Mouse (Mus musculus) cerebellum, postnatal 4 days (tissue): ENCODE measurements around the gene Map1s.

ENCODE experiments used
- DNase-seq, 2 experiments: peaks; one replicate each; pipeline ENCODE4 v3.0.0; 2022; ENCODE audit warnings: low spot score in 2 of 2, mixed read lengths in 1 of 2

Gene Map1s

DNA sequence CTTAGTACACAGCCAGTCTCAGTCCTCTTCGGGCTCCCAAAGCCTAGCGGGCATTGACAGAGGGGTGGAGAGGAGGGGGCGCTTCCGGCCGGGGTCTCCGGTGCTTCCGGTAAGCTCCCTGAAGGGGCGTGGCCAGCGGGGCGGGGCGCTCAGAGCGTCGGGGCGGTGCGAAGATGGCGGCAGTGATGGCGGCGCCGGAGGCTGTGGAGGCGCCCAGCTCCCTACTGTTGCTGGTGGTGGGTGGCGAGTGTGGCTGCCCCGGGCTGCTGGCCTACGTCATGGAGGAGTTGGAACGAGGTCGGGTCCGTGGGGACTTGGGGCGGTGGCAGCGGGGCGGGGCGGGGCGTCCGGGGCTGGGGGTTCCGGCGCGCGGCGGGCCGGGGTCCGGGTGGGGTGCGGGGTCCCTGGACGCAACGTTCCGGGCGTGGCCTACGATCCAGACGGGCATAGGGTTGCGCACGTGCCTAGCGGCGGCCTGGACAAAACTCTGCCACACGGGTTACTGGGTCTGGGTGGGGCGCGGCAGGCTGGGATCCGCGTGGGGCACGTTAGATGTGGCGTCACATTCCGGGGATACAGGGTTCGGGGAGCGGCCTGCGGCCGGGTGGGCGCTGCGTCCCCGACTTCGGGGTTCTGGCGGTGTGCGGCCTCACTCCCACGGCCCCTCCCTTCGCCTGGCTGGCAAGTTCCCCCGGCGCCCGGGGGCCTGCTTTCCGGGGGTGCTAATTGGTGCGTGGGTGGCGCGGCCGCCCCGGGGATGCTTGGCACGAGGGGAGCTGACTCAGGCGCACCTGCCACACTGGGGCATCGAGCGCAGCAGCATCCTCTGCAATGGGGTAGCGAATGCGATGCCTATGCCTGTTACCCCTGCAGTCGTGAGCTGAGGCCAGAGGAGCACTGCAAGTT, at the start of gene Map1s:
Map1s (plus strand) TSS at position 102 of the 906 bp plus-strand sequence.
- peak; percentile 78 to 92 for DNase-seq

- DNase-seq: no peak
Observed at GRCm38 (mm10) chr8:70856028-70856427, 49.7 kb upstream of the Map1s start.

GRCm38 (mm10) chr8:70856541-70857197, 49.1 kb upstream of the Map1s start:
- DNase-seq: peak in 1 of 2 experiments; percentile 47

GRCm38 (mm10) chr8:70857516-70857915, 48.2 kb upstream of the Map1s start:
- DNase-seq: no peak

- no peak for DNase-seq
Observed at GRCm38 (mm10) chr8:70862824-70863641, 42.7 kb upstream of the Map1s start, which contains the start of gene Kcnn1. TSS of gene Kcnn1 (minus strand) at chr8:70863258.

- no peak for DNase-seq
Observed at GRCm38 (mm10) chr8:70863956-70864711, 41.6 kb upstream of the Map1s start.

- peak in 1 of 2 experiments; percentile 48 for DNase-seq
Observed at GRCm38 (mm10) chr8:70864712-70865221, 41.0 kb upstream of the Map1s start.

DNA sequence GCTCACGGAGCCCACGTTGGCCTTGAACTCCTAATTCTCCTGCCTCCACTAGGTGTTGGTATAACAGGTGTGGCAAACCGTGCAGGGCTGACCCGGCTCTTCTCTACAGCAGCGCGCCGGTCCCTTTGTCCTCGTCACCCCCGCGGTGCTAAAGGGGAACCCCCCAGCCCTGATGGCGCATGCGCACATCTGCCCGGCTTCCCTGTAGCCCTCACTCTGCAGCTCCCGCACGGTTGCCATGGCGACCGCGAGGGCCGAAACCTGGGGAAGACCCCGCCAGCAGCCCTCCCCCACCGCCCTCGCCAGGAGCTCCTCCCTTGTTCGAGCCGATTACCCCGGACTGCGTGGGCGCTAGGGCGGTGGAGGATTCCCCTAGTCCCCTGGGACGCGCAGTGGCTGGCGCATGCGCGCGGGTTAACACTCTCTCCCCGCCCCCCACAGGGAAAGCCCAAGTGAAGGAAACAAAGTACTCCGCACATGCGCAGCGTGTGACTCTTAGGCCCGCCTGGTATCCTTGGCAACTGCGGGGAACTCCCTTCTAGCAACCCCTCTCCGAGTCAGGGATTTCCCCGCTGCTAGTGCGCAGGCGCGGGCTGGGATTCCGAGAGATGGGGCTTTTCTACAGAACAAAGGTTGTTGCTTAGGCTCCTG, 40.3 kb upstream of the Map1s start:
- peak; percentile 97 to 99 for DNase-seq

DNA sequence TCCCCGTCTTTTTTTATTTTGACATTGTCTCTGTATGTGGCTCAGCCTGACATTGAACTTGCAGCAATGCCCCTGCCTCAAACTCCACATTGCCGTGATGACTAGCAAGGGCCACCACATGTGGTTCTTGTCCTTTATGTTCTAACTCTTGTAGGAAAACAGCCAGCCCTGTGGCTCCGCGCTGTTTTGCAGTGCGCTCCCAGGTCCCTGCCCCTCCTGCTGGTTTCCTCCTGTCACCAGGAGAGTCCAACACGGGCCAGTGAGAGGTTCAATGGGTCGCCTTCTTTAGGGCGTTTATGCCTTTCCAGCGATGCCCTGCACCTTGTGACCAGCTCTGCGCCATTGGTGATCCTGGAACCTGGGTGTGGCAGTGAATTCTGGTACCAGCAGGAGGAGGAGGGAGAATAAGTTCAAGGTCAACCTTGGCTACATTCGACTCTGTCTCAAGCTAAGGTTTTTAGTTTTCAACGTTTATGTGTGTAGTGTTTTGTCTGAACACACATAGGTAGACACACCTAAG, 39.7 kb upstream of the Map1s start:
- DNase-seq: no peak

DNA sequence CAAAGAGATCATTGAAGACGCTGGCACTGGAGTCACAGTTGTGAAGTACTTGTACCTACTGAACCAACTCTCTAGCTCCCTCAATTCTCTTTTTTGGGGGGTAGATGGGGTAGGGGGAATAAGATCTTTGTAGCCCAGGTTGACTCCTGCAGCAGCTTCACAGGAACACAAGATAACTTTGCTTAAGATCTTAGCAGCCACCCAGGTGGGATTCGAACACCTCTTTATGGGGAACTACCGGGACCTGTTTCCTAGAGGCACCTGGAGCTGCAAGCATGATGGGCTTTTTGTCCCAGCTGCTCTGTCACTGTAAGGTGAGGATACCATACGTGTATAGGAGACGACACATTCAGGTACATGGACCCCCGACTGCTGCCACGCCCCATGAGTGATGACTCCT, 39.2 kb upstream of the Map1s start:
- DNase-seq: no peak

DNA sequence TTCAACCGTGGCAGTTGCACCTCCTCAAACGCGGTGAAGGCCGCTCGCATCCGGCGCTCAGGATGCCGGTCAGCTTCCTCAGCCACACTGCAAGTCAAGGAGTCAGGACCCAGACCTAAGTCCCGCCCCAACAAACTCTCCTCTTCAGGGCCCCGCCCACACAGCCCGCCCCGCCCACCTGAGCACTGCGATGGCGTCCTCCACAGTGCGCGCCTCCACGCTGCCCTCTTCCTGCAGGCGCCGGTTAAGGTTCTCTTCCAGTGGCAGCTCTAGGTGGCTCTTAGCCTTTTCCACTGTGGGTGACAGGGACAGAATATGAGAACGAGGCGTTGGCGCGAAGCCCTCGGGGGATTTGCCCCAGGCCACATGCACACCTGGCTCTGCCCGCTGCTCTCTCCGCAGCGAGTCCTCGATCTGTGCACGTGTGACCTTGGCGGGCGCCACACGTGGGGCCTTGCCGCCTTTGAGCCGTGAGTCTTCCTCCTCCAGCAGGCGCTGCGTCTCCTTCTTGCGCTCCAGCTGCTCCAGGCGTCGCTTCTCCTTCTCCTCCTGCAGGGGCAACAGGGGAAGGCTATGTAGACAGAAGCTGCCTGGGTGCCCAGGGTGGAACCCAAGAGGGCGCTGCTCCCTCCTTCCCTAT, 37.1 kb upstream of the Map1s start:
- peak in 1 of 2 experiments; percentile 35 for DNase-seq

DNA sequence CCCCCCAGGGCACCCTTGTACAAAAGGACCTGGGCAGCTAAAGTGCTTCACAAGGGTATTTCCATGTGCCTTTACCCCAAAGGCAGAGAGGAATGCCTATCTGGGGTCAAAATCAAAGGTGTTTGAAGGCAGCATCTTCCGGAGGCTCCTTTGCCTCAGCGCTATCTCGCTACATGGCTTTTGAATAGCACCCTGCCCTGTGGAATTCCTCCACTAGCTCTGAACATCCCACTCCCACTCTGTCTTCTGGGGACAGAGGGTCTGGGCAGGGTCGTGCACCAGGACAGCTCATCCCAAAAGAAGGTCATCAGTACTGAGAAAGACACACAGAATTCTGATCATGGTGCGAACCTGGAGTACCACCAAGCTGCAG, 36.5 kb upstream of the Map1s start:
- no peak for DNase-seq

DNA sequence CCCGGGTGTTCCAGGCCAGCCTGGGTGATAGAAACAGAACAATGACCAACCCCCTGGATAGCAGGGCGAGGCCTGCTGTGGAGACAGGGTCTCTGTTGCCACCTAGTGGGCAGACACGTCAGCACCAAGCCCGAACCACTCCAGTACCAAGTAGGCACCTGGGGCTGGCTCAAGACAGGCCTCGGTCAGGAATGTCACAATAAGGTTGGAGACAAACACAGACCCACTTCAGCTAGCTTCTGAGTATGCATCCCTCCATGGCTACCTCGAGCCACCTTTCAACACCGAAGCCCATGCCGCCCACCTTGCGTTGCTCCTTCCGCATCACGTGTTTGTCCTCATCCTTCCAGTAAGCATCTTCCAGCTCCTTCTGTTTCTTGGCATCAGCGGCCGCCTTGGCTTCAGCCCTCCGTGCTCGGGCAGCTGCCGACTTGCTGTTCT, 36.1 kb upstream of the Map1s start:
- peak; percentile 61 to 78 for DNase-seq

- DNase-seq: no peak
Observed at GRCm38 (mm10) chr8:70871195-70871807, 34.4 kb upstream of the Map1s start.

- no peak for DNase-seq
Observed at GRCm38 (mm10) chr8:70872643-70873363, 32.9 kb upstream of the Map1s start.

DNA sequence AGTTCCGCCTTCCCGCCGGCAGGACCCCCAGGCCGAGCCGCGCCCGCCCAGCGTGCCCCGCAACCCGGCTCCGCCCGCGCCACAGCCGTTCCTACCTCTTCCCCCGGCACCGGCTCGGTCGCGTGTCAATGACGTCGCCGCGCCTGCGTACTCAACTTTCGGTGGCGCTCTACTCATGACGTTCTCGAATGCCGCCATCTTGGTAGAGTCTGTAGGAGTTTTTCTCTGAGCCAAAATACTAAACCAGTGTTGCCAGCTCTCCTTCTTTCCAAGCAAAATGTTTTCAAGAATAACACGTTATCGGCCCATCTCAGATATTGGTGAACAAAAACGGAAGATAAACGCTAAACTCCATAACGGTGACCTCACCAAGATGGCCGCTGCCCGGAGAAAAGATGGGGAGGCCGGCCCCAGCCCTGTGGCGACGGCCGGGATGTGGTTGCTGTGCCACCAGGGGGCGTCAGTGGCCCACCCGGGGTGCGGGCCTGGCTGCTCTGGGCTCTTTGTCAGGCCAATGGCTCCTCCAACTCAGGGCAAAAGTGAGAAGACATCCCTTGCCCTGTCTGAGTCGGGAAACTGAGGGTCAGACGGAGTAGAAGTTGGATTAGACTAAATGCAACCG, 32.3 kb upstream of the Map1s start, which contains the start of gene Ccdc124:
Ccdc124 (minus strand) TSS at position 572 of the 622 bp plus-strand sequence.
- DNase-seq: peak; percentile 93 to 94

DNA sequence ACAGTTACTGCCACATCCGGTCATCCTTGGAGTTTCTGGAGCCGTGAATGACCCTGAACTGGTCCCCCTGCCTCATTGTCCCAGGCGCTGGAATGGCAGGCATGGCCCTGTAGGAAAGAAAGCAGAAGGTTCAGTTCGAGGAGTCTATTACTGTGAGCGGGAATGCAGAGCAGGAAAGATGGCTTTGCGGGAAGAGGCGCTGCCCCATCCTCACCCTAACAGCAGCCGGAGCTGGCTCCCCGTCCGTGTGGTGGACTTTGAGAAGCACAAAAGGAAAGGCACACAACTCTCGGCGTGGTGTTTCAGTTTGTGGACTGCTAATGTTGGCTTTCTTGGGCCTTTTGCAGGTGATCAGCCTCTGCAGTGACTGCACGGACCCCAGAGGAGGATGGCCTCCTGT, 31.3 kb upstream of the Map1s start:
- no peak for DNase-seq

GRCm38 (mm10) chr8:70876382-70876781, 29.4 kb upstream of the Map1s start:
- DNase-seq: no peak
